Mouse (Mus musculus): ENCODE results near the gene Flt4. TPM values are rescaled to one million over a fixed set of nuclear protein-coding genes. Genes with fewer than 3 reads are reported as not detected.
A peak's percentile ranks its signal among the peaks of the same experiment; 100 is the strongest.

Flt4 gene
- polyA plus RNA-seq, 1 experiment from 2014 or later = 7.5 TPM

GRCm38 (mm10) chr11:49652401-49653078, 43.5 kb downstream of the Flt4 start:
- H3K36me3 ChIP-seq (ENCODE audit: control insufficient read depth, insufficient read depth, low read length) = no peaks in the 10 kb centered on the region
- H3K9me3 ChIP-seq (ENCODE audit: control insufficient read depth, low read length) = no peaks in the 10 kb centered on the region
- DNase-seq (ENCODE audit: low spot score) (peak; percentile 76), ATAC-seq (ENCODE audit: low read depth) (peak; percentile 72; the same call in 1 of the 2 replicates)
- no peaks in the 10 kb centered on the region for H3K4me1 ChIP-seq (ENCODE audit: control insufficient read depth, insufficient read depth, low read length)
- H3K27ac ChIP-seq (replicated peaks; ENCODE audit: low read depth, low read length) = no peak overlapping the region
- no peak overlapping the region for H3K9ac ChIP-seq (ENCODE audit: low read depth, low read length)
- H3K4me2 ChIP-seq (ENCODE audit: low read depth, low read length) = peak overlapping the region; percentile 13; the same call in 1 of the 2 replicates
- H3K27me3 ChIP-seq (replicated peaks; ENCODE audit: control insufficient read depth, insufficient read depth, low read length) = no peaks in the 10 kb centered on the region
- no peak overlapping the region for H3K4me3 ChIP-seq (ENCODE audit: low read depth, low read length)
- WGBS = 27% methylated on average over 19 of the region's 19 CpGs

GRCm38 (mm10) chr11:49653079-49653408, 44.0 kb downstream of the Flt4 start:
- Histone ChIP-seq H3K27ac (replicated peaks; ENCODE audit: low read depth, low read length) (no peak overlapping the region), H3K4me3 (ENCODE audit: low read depth, low read length) (no peak overlapping the region), H3K36me3 (ENCODE audit: control insufficient read depth, insufficient read depth, low read length) (no peaks in the 10 kb centered on the region), H3K4me2 (ENCODE audit: low read depth, low read length) (peak overlapping the region; percentile 13; the same call in 1 of the 2 replicates), H3K4me1 (ENCODE audit: control insufficient read depth, insufficient read depth, low read length) (no peaks in the 10 kb centered on the region), H3K9ac (ENCODE audit: low read depth, low read length) (no peak overlapping the region), H3K27me3 (replicated peaks; ENCODE audit: control insufficient read depth, insufficient read depth, low read length) (no peaks in the 10 kb centered on the region), H3K9me3 (ENCODE audit: control insufficient read depth, low read length) (no peaks in the 10 kb centered on the region)
- DNase-seq (ENCODE audit: low spot score) (no peak), ATAC-seq (ENCODE audit: low read depth) (no peak)
- 39% methylated on average over 11 of the region's 11 CpGs for WGBS

- DNase-seq (ENCODE audit: low spot score) = no peak
- ATAC-seq (ENCODE audit: low read depth) = no peak
- Histone ChIP-seq H3K27ac (replicated peaks; ENCODE audit: low read depth, low read length) (no peak overlapping the region), H3K9me3 (ENCODE audit: control insufficient read depth, low read length) (no peaks in the 10 kb centered on the region), H3K4me3 (ENCODE audit: low read depth, low read length) (no peak overlapping the region), H3K4me2 (ENCODE audit: low read depth, low read length) (no peak overlapping the region), H3K36me3 (ENCODE audit: control insufficient read depth, insufficient read depth, low read length) (no peaks in the 10 kb centered on the region), H3K27me3 (replicated peaks; ENCODE audit: control insufficient read depth, insufficient read depth, low read length) (no peaks in the 10 kb centered on the region), H3K4me1 (ENCODE audit: control insufficient read depth, insufficient read depth, low read length) (no peaks in the 10 kb centered on the region), H3K9ac (ENCODE audit: low read depth, low read length) (no peak overlapping the region)
- WGBS = 88% methylated on average over 5 of the region's 5 CpGs
Measured at GRCm38 (mm10) chr11:49654651-49655050, 45.6 kb downstream of the Flt4 start.

- Histone ChIP-seq H3K27me3 (replicated peaks; ENCODE audit: control insufficient read depth, insufficient read depth, low read length) (no peaks in the 10 kb centered on the region), H3K4me3 (ENCODE audit: low read depth, low read length) (no peak overlapping the region), H3K4me1 (ENCODE audit: control insufficient read depth, insufficient read depth, low read length) (no peaks in the 10 kb centered on the region), H3K9me3 (ENCODE audit: control insufficient read depth, low read length) (no peaks in the 10 kb centered on the region), H3K4me2 (ENCODE audit: low read depth, low read length) (no peak overlapping the region), H3K27ac (replicated peaks; ENCODE audit: low read depth, low read length) (no peak overlapping the region), H3K36me3 (ENCODE audit: control insufficient read depth, insufficient read depth, low read length) (no peaks in the 10 kb centered on the region), H3K9ac (ENCODE audit: low read depth, low read length) (no peak overlapping the region)
- DNase-seq (ENCODE audit: low spot score) (no peak), ATAC-seq (ENCODE audit: low read depth) (no peak)
Measured at GRCm38 (mm10) chr11:49655501-49655900, 46.4 kb downstream of the Flt4 start.

- no peak overlapping the region for H3K4me3 ChIP-seq (ENCODE audit: low read depth, low read length)
- DNase-seq (ENCODE audit: low spot score) (no peak), ATAC-seq (ENCODE audit: low read depth) (no peak)
- no peaks in the 10 kb centered on the region for H3K4me1 ChIP-seq (ENCODE audit: control insufficient read depth, insufficient read depth, low read length)
- H3K4me2 ChIP-seq (ENCODE audit: low read depth, low read length) = no peak overlapping the region
- 79% methylated on average over 4 of the region's 4 CpGs for WGBS
- no peaks in the 10 kb centered on the region for H3K36me3 ChIP-seq (ENCODE audit: control insufficient read depth, insufficient read depth, low read length)
- H3K9me3 ChIP-seq (ENCODE audit: control insufficient read depth, low read length) = no peaks in the 10 kb centered on the region
- no peak overlapping the region for H3K27ac ChIP-seq (replicated peaks; ENCODE audit: low read depth, low read length)
- no peak overlapping the region for H3K9ac ChIP-seq (ENCODE audit: low read depth, low read length)
- H3K27me3 ChIP-seq (replicated peaks; ENCODE audit: control insufficient read depth, insufficient read depth, low read length) = no peaks in the 10 kb centered on the region
Measured at GRCm38 (mm10) chr11:49658065-49658464, 49.0 kb downstream of the Flt4 start.

- Histone ChIP-seq H3K4me1 (ENCODE audit: control insufficient read depth, insufficient read depth, low read length) (no peaks in the 10 kb centered on the region), H3K4me3 (ENCODE audit: low read depth, low read length) (no peak overlapping the region), H3K9ac (ENCODE audit: low read depth, low read length) (no peak overlapping the region), H3K9me3 (ENCODE audit: control insufficient read depth, low read length) (no peaks in the 10 kb centered on the region), H3K27ac (replicated peaks; ENCODE audit: low read depth, low read length) (no peak overlapping the region; the same call in 1 of the 2 replicates), H3K27me3 (replicated peaks; ENCODE audit: control insufficient read depth, insufficient read depth, low read length) (no peaks in the 10 kb centered on the region), H3K36me3 (ENCODE audit: control insufficient read depth, insufficient read depth, low read length) (no peaks in the 10 kb centered on the region), H3K4me2 (ENCODE audit: low read depth, low read length) (no peak overlapping the region)
- no peak for DNase-seq (ENCODE audit: low spot score)
- WGBS = 59% methylated on average over 10 of the region's 10 CpGs
- ATAC-seq (ENCODE audit: low read depth) = no peak
Measured at GRCm38 (mm10) chr11:49658791-49659469, 49.9 kb downstream of the Flt4 start.

- DNase-seq (ENCODE audit: low spot score) = no peak
- H3K9ac ChIP-seq (ENCODE audit: low read depth, low read length) = no peak overlapping the region
- H3K4me2 ChIP-seq (ENCODE audit: low read depth, low read length) = no peak overlapping the region
- ATAC-seq (ENCODE audit: low read depth) = no peak
- 66% methylated on average over 7 of the region's 7 CpGs for WGBS
- H3K4me3 ChIP-seq (ENCODE audit: low read depth, low read length) = no peak overlapping the region
- no peaks in the 10 kb centered on the region for H3K4me1 ChIP-seq (ENCODE audit: control insufficient read depth, insufficient read depth, low read length)
- no peaks in the 10 kb centered on the region for H3K9me3 ChIP-seq (ENCODE audit: control insufficient read depth, low read length)
- H3K27me3 ChIP-seq (replicated peaks; ENCODE audit: control insufficient read depth, insufficient read depth, low read length) = no peaks in the 10 kb centered on the region
- H3K36me3 ChIP-seq (ENCODE audit: control insufficient read depth, insufficient read depth, low read length) = no peaks in the 10 kb centered on the region
- H3K27ac ChIP-seq (replicated peaks; ENCODE audit: low read depth, low read length) = no peak overlapping the region
Measured at GRCm38 (mm10) chr11:49659470-49659799, 50.4 kb downstream of the Flt4 start.

GRCm38 (mm10) chr11:49662292-49662780, 53.3 kb downstream of the Flt4 start:
- DNase-seq (ENCODE audit: low spot score) (no peak), ATAC-seq (ENCODE audit: low read depth) (no peak)
- no peaks in the 10 kb centered on the region for H3K4me1 ChIP-seq (ENCODE audit: control insufficient read depth, insufficient read depth, low read length)
- H3K4me3 ChIP-seq (ENCODE audit: low read depth, low read length) = no peak overlapping the region
- WGBS = 64% methylated on average over 15 of the region's 15 CpGs
- no peak overlapping the region for H3K9ac ChIP-seq (ENCODE audit: low read depth, low read length)
- H3K4me2 ChIP-seq (ENCODE audit: low read depth, low read length) = no peak overlapping the region
- no peaks in the 10 kb centered on the region for H3K27me3 ChIP-seq (replicated peaks; ENCODE audit: control insufficient read depth, insufficient read depth, low read length)
- H3K36me3 ChIP-seq (ENCODE audit: control insufficient read depth, insufficient read depth, low read length) = no peaks in the 10 kb centered on the region
- no peak overlapping the region for H3K27ac ChIP-seq (replicated peaks; ENCODE audit: low read depth, low read length)
- no peaks in the 10 kb centered on the region for H3K9me3 ChIP-seq (ENCODE audit: control insufficient read depth, low read length)

GRCm38 (mm10) chr11:49663310-49663709, 54.2 kb downstream of the Flt4 start, which contains the start of gene Scgb3a1:
Gene Scgb3a1, plus strand, starts transcription at chr11:49663610.
- no peaks in the 10 kb centered on the region for H3K27me3 ChIP-seq (replicated peaks; ENCODE audit: control insufficient read depth, insufficient read depth, low read length)
- no peak within 1 kb of the TSS for H3K4me3 ChIP-seq (ENCODE audit: low read depth, low read length)
- ATAC-seq (ENCODE audit: low read depth) (no peak), DNase-seq (ENCODE audit: low spot score) (no peak)
- no peaks in the 10 kb centered on the region for H3K9me3 ChIP-seq (ENCODE audit: control insufficient read depth, low read length)
- no peak within 1 kb of the TSS for H3K4me2 ChIP-seq (ENCODE audit: low read depth, low read length)
- peaks cover under 1% of the 10 kb centered on the region; the same call in 1 of the 2 replicates for H3K36me3 ChIP-seq (ENCODE audit: control insufficient read depth, insufficient read depth, low read length)
- H3K9ac ChIP-seq (ENCODE audit: low read depth, low read length) = no peak within 1 kb of the TSS
- no peak within 1 kb of the TSS for H3K27ac ChIP-seq (replicated peaks; ENCODE audit: low read depth, low read length)
- 78% methylated on average over 5 of the region's 5 CpGs for WGBS
- no peaks in the 10 kb centered on the region for H3K4me1 ChIP-seq (ENCODE audit: control insufficient read depth, insufficient read depth, low read length)
